In the genomic region with DNA sequence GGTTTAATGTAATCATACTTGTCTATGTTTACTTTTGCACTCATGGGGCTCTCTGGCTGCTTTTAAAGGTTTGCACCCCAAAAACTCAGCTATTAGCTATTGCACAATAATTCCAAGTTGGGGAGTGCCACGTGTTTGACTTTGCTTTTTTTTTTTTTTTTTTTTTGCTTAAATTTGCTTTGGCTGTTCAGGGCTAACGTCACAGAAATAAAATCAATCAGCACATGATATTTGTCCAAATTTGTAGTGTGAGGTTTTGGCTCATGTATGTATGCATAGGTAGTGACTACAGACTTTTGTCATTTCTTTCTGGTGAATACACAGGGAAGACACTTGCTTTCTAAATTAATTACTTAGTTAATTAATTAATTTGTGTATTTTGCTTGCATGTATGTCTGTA, we compare ENCODE assay signal across 18 mouse cellular contexts.
A peak's percentile ranks its signal among the peaks of the same experiment; 100 is the strongest.
DNase-seq lines count a peak whose midpoint lies in the region; ATAC-seq and TF ChIP-seq lines count a peak whose summit lies in the region.
"Had no signal": no experiment of that assay in that cellular context is flagged by ENCODE, and none has a peak within 500 bp of the region (broad histone marks: within the 10 kb centered on the region; RNA-seq: fewer than 3 reads in every experiment).

No protein-coding gene starts in this region.

- H3K36me3 ChIP-seq in liver, adult 2 months (ENCODE audit: control insufficient read depth, insufficient read depth, low read length) = no peaks in the 10 kb centered on the region
- H3K36me3 ChIP-seq in liver, postnatal 0 days (replicated peaks; ENCODE audit: insufficient read depth, low read length) = peaks cover 19% of the 10 kb centered on the region; the same call in 1 of the 2 replicates
- H3K36me3 ChIP-seq: G1E had no signal

- no peak overlapping the region for H3K4me2 ChIP-seq in liver, postnatal 0 days (ENCODE audit: low read depth, low read length)

- H3K27ac ChIP-seq in liver, adult 2 months (replicated peaks; ENCODE audit: insufficient read depth, low read depth, low read length) = no peak overlapping the region
- H3K27ac ChIP-seq in liver, postnatal 0 days (ENCODE audit: low read depth) = no peak overlapping the region

- DNase-seq in liver, adult 2 months (ENCODE audit: extremely low read depth, low read depth, low spot score) = peak; percentile 95
- DNase-seq in liver, postnatal 0 days = no peak
- DNase-seq: adrenal gland, adult 2 months; adrenal gland, adult 8-10 months; adrenal gland, postnatal 10 days; adrenal gland, postnatal 14 days; adrenal gland, postnatal 25 days; adrenal gland, postnatal 36 days; B cell, adult 2 months; cerebellum, adult 11 months; cerebellum, adult 11-12 months; cerebellum, adult 18-20 months; cerebellum, adult 2 months had no signal

- no peaks in the 10 kb centered on the region for H3K79me2 ChIP-seq in liver, adult 2 months (ENCODE audit: control insufficient read depth, insufficient read depth, low read length)

- TF ChIP-seq POLR2A in liver, adult 2 months (IDR thresholded peaks at IDR 0.05; ENCODE audit: extremely low read depth, insufficient read depth, low read length) = no peak

- no peak overlapping the region for H3K9ac ChIP-seq in liver, adult 2 months (ENCODE audit: low read depth, low read length)
- no peak overlapping the region for H3K9ac ChIP-seq in liver, postnatal 0 days (replicated peaks)

- no peak for TF ChIP-seq EP300 in liver, postnatal 0 days (IDR thresholded peaks at IDR 0.05; ENCODE audit: low read depth)

- H3K4me1 ChIP-seq in liver, adult 2 months (ENCODE audit: control insufficient read depth, insufficient read depth, low read length) = peaks cover 7% of the 10 kb centered on the region; the same call in 1 of the 2 replicates
- H3K4me1 ChIP-seq in liver, postnatal 0 days (ENCODE audit: insufficient read depth) = no peaks in the 10 kb centered on the region

- no peak overlapping the region for H3K4me3 ChIP-seq in liver, adult 2 months (ENCODE audit: insufficient read depth, low read depth, low read length)
- no peak overlapping the region for H3K4me3 ChIP-seq in liver, postnatal 0 days (ENCODE audit: low read depth, low read length)

- no peaks in the 10 kb centered on the region for H3K9me3 ChIP-seq in liver, postnatal 0 days (ENCODE audit: low read length)

- TF ChIP-seq CTCF in liver, adult 2 months (IDR thresholded peaks at IDR 0.05; ENCODE audit: low read depth, low read length) = no peak
- no peak for TF ChIP-seq CTCF in liver, postnatal 0 days (IDR thresholded peaks at IDR 0.05; ENCODE audit: low read depth)

- no peaks in the 10 kb centered on the region for H3K27me3 ChIP-seq in liver, adult 2 months (ENCODE audit: control insufficient read depth, insufficient read depth, low read length)
- no peaks in the 10 kb centered on the region for H3K27me3 ChIP-seq in liver, postnatal 0 days (ENCODE audit: insufficient read depth, low read length)
- H3K27me3 ChIP-seq: CH12.LX, Patski had no signal

- no peak for ATAC-seq in liver, postnatal 0 days
- ATAC-seq: activated CD4-positive, CD25-positive, alpha-beta regulatory T cell, adult 4 months; CD4-positive, CD25-positive, alpha-beta regulatory T cell, adult 4 months; Patski had no signal

- WGBS in liver, adult 2 months = 17% methylated on average over 2 of the region's 2 CpGs
- WGBS in liver, postnatal 0 days (ENCODE audit: insufficient replicate concordance) = 59% methylated on average over 2 of the region's 2 CpGs
